Mouse (Mus musculus): ENCODE results near the gene Dpy30.

Dpy30 gene

GRCm38 (mm10) chr17:74294426-74295025 is 29.2 kb downstream of the Dpy30 start:
- no peak for DNase-seq (ENCODE audit: low read depth)

DNA sequence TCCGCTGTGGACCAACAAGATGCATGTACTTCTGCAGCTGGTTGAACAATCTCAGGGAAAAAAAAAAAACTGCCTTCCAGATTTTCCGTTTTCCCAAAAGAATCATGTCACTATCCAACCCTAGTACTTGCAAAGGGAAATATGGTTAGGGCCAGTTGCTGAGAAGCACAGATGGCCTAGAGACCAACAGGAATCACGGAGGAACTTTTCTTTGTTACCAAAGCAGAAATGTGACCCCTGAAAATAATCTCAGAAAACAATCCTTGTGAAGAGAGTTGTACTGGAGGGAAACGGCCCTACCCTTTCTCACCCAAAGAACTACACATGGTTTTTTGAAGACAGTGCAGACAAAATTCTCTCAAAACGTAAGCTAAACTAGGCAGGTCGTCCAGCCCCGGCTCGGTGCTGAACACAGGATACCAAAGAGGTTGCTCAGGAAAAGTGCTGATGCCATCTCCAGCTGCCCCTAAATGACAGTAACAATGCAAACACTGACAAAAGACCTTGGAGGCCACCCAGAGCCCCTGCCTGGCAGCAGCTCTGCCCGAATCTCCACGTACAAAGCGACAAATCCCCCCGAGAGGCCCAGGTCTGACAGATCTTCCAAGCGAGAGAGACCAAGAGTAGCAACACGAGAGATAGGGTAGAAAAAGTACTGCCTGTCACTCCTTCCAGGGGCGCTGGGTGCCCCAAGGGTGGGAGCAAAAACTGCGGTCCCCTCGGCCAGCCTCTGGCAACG is 29.9 kb downstream of the Dpy30 start:
- DNase-seq (ENCODE audit: low read depth): no peak

GRCm38 (mm10) chr17:74291640-74292361 is 31.9 kb downstream of the Dpy30 start:
- no peak for DNase-seq (ENCODE audit: low read depth)

DNA sequence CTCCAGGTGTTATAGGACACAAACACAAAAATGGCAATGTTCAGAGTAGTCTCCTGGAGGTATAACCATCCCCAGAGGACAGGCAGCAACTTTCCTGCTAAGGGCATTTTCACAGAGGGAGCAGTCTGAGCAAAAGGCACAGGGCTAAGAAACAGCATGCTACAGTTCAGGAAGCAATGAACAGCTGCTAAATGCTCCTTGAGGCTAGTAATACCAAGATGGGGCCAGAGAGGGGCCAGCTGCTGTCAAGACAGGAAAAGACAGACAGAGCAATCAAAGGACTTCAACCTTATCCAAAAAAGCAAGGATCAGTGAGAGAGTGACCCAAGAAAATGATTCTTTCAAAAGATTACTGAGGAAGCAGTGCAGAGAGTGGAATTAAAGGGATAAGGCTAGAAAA is 32.9 kb downstream of the Dpy30 start:
- no peak for DNase-seq (ENCODE audit: low read depth)

DNA sequence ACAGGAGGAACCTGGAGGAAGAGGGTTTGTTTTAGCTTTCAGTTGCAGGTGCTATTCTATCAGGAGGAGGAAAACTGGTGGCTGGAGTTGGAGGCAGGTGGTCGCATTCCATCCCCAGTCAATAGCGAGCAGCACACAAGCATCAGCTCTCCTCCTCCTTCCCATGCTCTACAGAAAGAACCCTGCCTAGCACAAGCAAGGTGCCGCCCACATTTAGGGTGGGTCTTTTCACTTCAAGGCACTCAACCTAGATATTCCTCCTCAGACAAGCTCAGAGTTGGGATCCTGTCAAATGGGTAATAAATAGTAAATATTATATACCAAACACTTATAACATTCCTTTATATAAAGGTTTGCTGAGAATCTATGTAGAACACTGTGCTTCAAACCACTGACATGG is 33.5 kb downstream of the Dpy30 start:
- DNase-seq (ENCODE audit: low read depth): no peak

GRCm38 (mm10) chr17:74288626-74289025 is 35.1 kb downstream of the Dpy30 start:
- DNase-seq (ENCODE audit: low read depth): no peak

GRCm38 (mm10) chr17:74286140-74286730 is 37.5 kb downstream of the Dpy30 start:
- no peak for DNase-seq (ENCODE audit: low read depth)

DNA sequence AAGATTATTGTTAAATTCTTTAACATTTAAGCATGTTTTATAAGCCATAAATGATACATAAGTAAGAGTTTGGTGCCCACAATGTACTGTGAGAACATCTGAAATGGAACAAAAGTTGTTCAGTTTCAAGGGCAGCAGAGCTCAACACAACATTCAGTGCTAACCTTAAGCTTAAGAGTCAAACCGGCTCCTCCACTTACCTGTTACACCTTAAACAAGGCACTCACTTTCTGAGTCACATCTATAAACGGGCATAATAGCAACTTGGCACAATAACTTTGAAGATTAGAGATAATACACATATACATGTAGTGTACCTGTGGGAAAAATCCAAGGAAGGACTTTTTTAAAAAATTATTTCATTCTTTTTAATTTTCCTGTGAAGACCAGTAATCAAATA is 38.0 kb downstream of the Dpy30 start:
- DNase-seq (ENCODE audit: low read depth): no peak

DNA sequence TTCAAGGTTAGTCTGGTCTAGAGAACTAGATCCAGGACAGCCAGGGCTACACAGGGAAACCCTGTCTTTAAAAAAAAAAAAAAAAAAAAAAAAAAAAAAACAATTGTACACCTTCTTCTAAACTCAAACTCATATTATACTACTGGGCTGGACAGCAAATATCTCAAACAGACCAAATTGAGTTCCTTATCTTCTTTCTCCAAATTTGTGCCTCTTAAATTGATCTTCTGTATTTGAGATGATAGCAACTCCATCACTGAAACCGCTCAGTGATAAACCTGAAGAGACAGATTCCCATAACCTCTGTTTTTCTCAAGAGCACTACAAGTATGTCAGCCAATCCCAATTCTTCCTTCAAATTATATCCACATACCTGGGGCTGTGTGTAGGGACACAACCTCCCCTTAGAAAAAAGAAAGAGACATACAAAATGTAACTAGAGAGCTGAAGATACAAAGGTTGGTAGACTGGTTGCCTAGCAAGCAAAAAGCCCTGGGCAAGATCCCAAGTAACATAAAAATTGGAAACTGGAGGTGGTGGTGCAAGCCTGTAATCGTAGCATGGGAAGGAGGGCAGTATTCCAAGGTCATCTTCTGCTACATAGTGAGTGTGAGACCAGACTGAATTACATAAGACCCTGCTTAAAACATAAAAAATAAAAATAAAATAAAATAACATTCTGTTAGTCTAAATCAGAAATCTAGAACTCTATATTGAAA is 39.2 kb downstream of the Dpy30 start:
- no peak for DNase-seq (ENCODE audit: low read depth)

DNA sequence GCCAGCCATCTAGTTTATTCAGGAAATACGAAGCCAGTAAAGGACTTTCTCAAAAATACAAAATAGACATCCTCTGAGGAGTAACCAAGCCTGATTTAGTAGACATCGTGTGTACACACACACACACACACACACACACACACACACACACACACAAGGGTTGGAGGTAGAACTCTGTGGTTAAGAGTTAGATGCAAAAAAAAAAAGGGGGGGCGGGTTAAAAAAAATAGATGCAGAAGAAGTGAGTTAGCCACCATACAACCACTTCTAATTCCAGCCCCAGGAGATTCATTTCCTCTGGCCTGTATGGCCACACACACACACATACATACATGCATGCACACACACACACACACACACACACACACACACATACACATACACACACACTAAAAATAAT is 41.7 kb downstream of the Dpy30 start:
- DNase-seq (ENCODE audit: low read depth): no peak

DNA sequence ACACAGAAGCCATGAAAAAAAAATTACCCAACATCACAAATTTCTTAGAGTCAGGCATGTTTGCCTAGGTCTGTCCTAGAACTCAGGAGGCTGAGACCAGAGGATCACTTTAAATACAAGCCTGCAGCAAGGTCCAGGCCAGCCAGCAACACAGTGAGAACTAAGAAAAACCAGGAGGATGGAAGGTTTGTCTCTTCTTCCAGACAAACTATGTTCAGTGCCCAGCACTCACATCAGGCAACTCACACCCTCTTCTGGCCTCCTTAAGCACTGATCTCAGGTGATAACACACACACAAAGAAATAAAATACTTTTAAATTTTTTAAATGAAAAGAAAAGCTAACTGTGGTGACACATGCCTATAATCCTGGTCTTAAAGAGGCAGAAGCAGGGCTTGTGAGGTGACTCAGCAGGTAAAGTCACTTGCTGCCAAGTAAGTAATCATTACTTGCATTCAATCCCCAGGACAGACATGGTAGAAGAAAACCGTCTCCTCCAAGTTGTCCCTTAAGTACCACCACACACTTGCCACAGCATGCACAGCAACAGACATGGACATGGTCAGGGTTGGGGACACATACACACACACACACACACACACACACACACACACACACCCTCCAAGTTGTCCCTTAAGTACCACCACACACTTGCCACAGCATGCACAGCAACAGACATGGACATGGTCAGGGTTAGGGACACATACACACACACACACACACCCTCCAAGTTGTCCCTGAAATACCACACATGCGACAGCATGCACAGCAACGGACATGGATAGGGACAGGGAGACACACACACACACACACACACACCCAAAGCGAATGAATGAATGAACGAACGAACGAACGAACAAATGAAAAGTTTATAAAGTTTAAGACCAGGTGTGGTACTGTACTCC is 44.5 kb downstream of the Dpy30 start:
- DNase-seq (ENCODE audit: low read depth): no peak

DNA sequence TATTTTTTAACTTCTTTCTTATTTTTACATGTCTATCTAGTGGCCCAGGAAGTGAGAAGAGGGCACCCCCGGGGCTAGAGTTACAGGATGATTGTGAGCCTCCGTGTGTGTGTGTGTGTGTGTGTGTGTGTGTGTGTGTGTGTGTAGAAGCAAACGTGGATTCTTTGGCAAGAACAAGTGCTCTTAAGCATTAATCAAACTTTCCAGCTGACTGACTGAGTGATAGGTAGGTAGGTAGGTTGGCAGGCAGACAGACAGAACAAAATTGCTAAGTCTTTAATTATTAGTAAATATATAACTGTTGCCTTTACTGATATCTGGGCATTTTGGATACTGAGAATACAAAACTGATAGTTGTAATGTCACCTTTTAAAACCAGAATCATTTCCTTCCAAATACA is 49.3 kb downstream of the Dpy30 start:
- DNase-seq (ENCODE audit: low read depth): no peak

DNA sequence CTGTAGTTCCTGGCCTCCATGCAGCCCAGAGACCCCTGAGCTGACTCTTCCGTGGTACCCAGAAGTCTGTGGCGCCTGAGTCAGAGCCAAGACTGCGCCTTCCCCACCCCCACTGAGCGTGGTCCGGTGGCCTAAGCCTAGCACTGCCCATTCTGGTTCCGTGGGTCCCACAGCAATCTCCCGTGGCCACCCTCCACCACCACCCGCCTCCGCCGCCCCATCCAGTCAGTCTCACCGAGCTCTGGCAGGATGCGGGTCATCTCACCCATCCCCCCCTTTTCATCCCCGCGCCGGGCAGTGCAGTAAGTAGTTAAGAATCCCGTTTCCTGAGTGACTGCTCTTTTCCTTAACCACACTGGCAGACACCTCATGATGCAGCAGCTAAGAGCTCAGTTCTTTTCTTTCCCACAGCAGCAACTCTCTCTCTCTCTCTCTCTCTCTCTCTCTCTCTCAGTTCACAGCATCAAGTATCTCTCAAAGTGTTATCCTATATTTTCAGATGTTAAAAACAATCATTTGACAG is 51.0 kb downstream of the Dpy30 start:
- no peak for DNase-seq (ENCODE audit: low read depth)

GRCm38 (mm10) chr17:74271541-74272268 is 52.0 kb downstream of the Dpy30 start:
- no peak for DNase-seq (ENCODE audit: low read depth)

- no peak for DNase-seq (ENCODE audit: low read depth)
Observed at GRCm38 (mm10) chr17:74270205-74270604, 53.5 kb downstream of the Dpy30 start.

GRCm38 (mm10) chr17:74267415-74268180 is 56.1 kb downstream of the Dpy30 start:
- DNase-seq (ENCODE audit: low read depth): no peak

DNA sequence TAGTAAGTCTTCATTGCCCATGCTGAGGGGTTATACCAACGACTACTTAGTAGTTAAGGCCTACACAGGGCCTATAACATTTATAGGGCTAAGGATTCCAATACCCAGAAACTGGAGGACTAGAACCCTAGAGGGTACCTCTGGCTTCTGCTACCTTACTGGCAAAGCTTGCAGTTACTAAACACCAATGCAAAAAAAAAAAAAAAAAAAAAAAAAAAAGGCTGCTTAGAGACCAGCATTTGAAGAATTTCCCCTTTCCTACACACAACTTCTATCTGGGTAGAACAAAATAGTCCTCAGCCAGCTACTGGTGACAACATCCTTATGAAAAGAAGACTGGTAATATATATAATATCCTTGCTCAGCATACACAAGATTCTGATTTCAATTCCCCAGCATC is 58.1 kb downstream of the Dpy30 start:
- DNase-seq (ENCODE audit: low read depth): no peak

DNA sequence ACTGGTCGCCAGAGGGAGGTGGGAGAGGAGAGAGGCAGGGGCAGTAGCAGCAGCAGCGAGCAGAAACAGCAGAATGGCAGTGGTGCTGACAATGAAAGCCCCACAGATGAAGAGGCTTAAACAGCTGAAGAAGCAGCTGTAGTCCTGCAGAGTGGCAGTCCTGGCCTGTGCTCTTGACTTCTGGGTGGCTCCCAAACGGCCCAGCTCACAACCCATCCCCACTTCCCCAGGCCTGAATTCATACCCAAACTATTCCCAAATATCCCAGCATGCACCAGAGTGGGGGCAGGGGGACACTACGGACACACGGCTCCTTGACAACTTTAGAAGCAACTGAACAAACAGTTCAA is 58.6 kb downstream of the Dpy30 start:
- DNase-seq (ENCODE audit: low read depth): no peak

DNA sequence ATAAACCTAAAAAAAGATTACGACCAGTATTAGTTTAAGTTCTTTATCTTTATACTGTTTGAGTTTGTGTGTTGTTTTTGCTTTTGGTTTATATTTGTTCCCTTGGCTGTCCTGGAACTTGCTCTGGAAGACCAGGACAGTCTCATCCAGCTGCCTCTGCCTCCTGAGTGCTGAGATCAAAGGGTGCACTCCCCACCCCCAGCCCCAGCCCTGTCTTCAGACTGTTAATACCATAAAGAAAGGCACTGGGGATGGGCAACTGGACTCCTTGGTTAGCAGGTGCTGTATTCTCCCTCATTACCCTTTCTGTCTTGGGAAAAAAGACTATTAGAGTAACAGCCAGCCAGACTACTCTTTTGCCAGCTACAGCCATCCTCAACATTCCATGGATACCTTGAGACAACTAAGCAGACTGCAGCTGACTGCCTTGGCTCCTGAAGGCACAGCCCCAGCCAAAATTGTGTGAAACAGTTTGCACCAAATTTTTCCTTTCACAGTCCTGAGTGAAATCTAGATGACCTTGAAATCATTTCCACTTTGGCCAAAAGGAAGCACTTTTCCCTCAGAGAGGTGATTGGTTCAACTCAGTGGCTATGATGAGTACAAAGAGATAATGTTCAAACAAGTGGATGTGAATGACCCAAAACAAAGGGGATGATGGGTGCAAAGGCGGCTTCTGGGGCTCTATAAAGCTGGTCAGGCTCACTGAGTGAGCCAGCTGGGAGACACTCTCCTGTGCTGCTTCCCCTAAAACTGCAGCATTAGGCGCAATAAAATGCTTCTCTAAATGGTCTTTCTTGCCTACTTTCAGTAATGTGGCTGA is 59.2 kb downstream of the Dpy30 start:
- DNase-seq (ENCODE audit: low read depth): peak; percentile 53
